Mouse (Mus musculus): ENCODE results near the gene Cdk1. TPM values are rescaled to one million over a fixed set of nuclear protein-coding genes. Genes with fewer than 3 reads are reported as not detected.

Gene Cdk1
- polyA plus RNA-seq, 1 experiment from 2014 or later = 370 TPM

GRCm38 (mm10) chr10:69383186-69383585 is 30.4 kb upstream of the Cdk1 start:
- WGBS = 85% methylated on average over 1 of the region's 1 CpGs
- no peak overlapping the region for H3K4me2 ChIP-seq (ENCODE audit: low read depth)
- no peaks in the 10 kb centered on the region for H3K27me3 ChIP-seq (ENCODE audit: control insufficient read depth, insufficient read depth, low read length)
- DNase-seq (ENCODE audit: low spot score) (no peak), ATAC-seq (ENCODE audit: insufficient read depth, low FRiP score, low TSS enrichment) (no peak)
- no peaks in the 10 kb centered on the region for H3K36me3 ChIP-seq (ENCODE audit: control insufficient read depth, insufficient read depth, low read length)
- no peak overlapping the region for H3K9ac ChIP-seq (ENCODE audit: low read length)
- H3K9me3 ChIP-seq (ENCODE audit: control insufficient read depth, low read length) = no peaks in the 10 kb centered on the region
- no peak overlapping the region for H3K4me3 ChIP-seq (ENCODE audit: low read depth, low read length)
- no peak overlapping the region for H3K27ac ChIP-seq (ENCODE audit: low read depth, low read length)
- no peaks in the 10 kb centered on the region for H3K4me1 ChIP-seq (ENCODE audit: control insufficient read depth, insufficient read depth, low read length)

GRCm38 (mm10) chr10:69375154-69375553 is 22.4 kb upstream of the Cdk1 start:
- 52% methylated on average over 7 of the region's 7 CpGs for WGBS
- Histone ChIP-seq H3K36me3 (ENCODE audit: control insufficient read depth, insufficient read depth, low read length) (no peaks in the 10 kb centered on the region), H3K9me3 (ENCODE audit: control insufficient read depth, low read length) (no peaks in the 10 kb centered on the region), H3K4me1 (ENCODE audit: control insufficient read depth, insufficient read depth, low read length) (no peaks in the 10 kb centered on the region), H3K27me3 (ENCODE audit: control insufficient read depth, insufficient read depth, low read length) (no peaks in the 10 kb centered on the region), H3K4me3 (ENCODE audit: low read depth, low read length) (no peak overlapping the region), H3K27ac (ENCODE audit: low read depth, low read length) (no peak overlapping the region), H3K9ac (ENCODE audit: low read length) (no peak overlapping the region), H3K4me2 (ENCODE audit: low read depth) (no peak overlapping the region)
- ATAC-seq (ENCODE audit: insufficient read depth, low FRiP score, low TSS enrichment) (no peak), DNase-seq (ENCODE audit: low spot score) (no peak)

GRCm38 (mm10) chr10:69373796-69374550 is 21.2 kb upstream of the Cdk1 start:
- 68% methylated on average over 10 of the region's 10 CpGs for WGBS
- no peak for DNase-seq (ENCODE audit: low spot score)
- Histone ChIP-seq H3K9ac (ENCODE audit: low read length) (no peak overlapping the region), H3K4me3 (ENCODE audit: low read depth, low read length) (no peak overlapping the region), H3K36me3 (ENCODE audit: control insufficient read depth, insufficient read depth, low read length) (no peaks in the 10 kb centered on the region), H3K27ac (ENCODE audit: low read depth, low read length) (no peak overlapping the region), H3K4me1 (ENCODE audit: control insufficient read depth, insufficient read depth, low read length) (no peaks in the 10 kb centered on the region), H3K27me3 (ENCODE audit: control insufficient read depth, insufficient read depth, low read length) (no peaks in the 10 kb centered on the region), H3K4me2 (ENCODE audit: low read depth) (no peak overlapping the region), H3K9me3 (ENCODE audit: control insufficient read depth, low read length) (no peaks in the 10 kb centered on the region)
- ATAC-seq (ENCODE audit: insufficient read depth, low FRiP score, low TSS enrichment) = no peak

DNA sequence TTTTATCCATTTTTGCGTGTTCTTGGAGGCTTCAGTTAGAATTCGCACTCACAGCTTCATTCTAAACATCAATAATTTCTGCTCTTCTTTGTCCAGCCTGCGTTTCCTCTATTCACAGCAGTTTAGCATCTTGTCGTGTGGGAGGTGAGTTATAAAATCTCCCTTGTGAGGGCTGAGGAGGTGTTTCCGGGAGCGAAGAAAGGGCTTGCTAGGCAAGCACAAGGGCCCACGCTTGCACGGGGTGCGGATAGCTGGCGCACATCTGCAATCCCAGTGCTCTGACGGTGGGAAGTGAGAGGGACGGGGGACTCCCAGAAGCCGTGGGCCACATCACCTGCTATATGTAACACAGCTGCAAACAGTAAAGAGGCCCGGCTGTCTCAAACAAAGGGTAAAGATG is 19.3 kb upstream of the Cdk1 start:
- no peaks in the 10 kb centered on the region for H3K9me3 ChIP-seq (ENCODE audit: control insufficient read depth, low read length)
- 77% methylated on average over 14 of the region's 14 CpGs for whole genome bisulfite sequencing
- ATAC-seq (ENCODE audit: insufficient read depth, low FRiP score, low TSS enrichment) = no peak

DNA sequence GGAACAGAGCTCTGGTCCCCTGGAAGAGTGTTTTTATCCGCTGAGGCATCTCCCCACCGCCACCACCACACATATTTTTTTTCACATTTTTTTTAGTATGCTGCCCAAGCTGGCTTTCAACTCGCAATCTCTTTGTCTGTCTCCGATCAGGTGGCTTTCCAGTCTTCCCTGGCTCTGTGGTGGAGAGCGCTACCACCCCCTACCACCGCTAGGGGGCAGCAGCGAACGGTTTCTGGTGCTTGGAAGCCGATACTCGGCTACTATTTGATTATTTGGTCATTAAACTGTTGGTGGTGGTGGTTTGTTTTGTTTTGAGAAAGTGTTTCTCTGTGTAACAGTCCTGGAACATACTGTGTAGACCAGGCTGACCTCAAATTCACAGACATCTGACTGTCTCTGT is 18.7 kb upstream of the Cdk1 start:
- Histone ChIP-seq H3K9ac (ENCODE audit: low read length) (no peak overlapping the region), H3K36me3 (ENCODE audit: control insufficient read depth, insufficient read depth, low read length) (no peaks in the 10 kb centered on the region), H3K27ac (ENCODE audit: low read depth, low read length) (no peak overlapping the region), H3K4me1 (ENCODE audit: control insufficient read depth, insufficient read depth, low read length) (no peaks in the 10 kb centered on the region), H3K4me3 (ENCODE audit: low read depth, low read length) (no peak overlapping the region), H3K9me3 (ENCODE audit: control insufficient read depth, low read length) (no peaks in the 10 kb centered on the region), H3K27me3 (ENCODE audit: control insufficient read depth, insufficient read depth, low read length) (no peaks in the 10 kb centered on the region), H3K4me2 (ENCODE audit: low read depth) (no peak overlapping the region)
- DNase-seq (ENCODE audit: low spot score) (peak; percentile 71), ATAC-seq (ENCODE audit: insufficient read depth, low FRiP score, low TSS enrichment) (no peak)
- WGBS = 14% methylated on average over 10 of the region's 10 CpGs

More for the DNA sequence above, 19.3 kb upstream of the Cdk1 start:
- no peak overlapping the region for H3K4me2 ChIP-seq (ENCODE audit: low read depth)
- H3K9ac ChIP-seq (ENCODE audit: low read length) = no peak overlapping the region
- no peak overlapping the region for H3K27ac ChIP-seq (ENCODE audit: low read depth, low read length)
- H3K36me3 ChIP-seq (ENCODE audit: control insufficient read depth, insufficient read depth, low read length) = no peaks in the 10 kb centered on the region
- no peaks in the 10 kb centered on the region for H3K4me1 ChIP-seq (ENCODE audit: control insufficient read depth, insufficient read depth, low read length)
- no peaks in the 10 kb centered on the region for H3K27me3 ChIP-seq (ENCODE audit: control insufficient read depth, insufficient read depth, low read length)
- no peak for DNase-seq (ENCODE audit: low spot score)
- no peak overlapping the region for H3K4me3 ChIP-seq (ENCODE audit: low read depth, low read length)

GRCm38 (mm10) chr10:69369321-69369720 is 16.6 kb upstream of the Cdk1 start:
- Histone ChIP-seq H3K4me3 (ENCODE audit: low read depth, low read length) (no peak overlapping the region), H3K36me3 (ENCODE audit: control insufficient read depth, insufficient read depth, low read length) (no peaks in the 10 kb centered on the region), H3K27ac (ENCODE audit: low read depth, low read length) (no peak overlapping the region), H3K9me3 (ENCODE audit: control insufficient read depth, low read length) (no peaks in the 10 kb centered on the region), H3K4me2 (ENCODE audit: low read depth) (no peak overlapping the region), H3K9ac (ENCODE audit: low read length) (no peak overlapping the region), H3K4me1 (ENCODE audit: control insufficient read depth, insufficient read depth, low read length) (no peaks in the 10 kb centered on the region), H3K27me3 (ENCODE audit: control insufficient read depth, insufficient read depth, low read length) (no peaks in the 10 kb centered on the region)
- DNase-seq (ENCODE audit: low spot score) = no peak
- 82% methylated on average over 6 of the region's 6 CpGs for WGBS
- ATAC-seq (ENCODE audit: insufficient read depth, low FRiP score, low TSS enrichment) = no peak

GRCm38 (mm10) chr10:69366877-69367387 is 14.2 kb upstream of the Cdk1 start:
- no peak for ATAC-seq (ENCODE audit: insufficient read depth, low FRiP score, low TSS enrichment)
- no peaks in the 10 kb centered on the region for H3K27me3 ChIP-seq (ENCODE audit: control insufficient read depth, insufficient read depth, low read length)
- no peaks in the 10 kb centered on the region for H3K4me1 ChIP-seq (ENCODE audit: control insufficient read depth, insufficient read depth, low read length)
- no peaks in the 10 kb centered on the region for H3K36me3 ChIP-seq (ENCODE audit: control insufficient read depth, insufficient read depth, low read length)
- no peak overlapping the region for H3K4me2 ChIP-seq (ENCODE audit: low read depth)
- DNase-seq (ENCODE audit: low spot score) = no peak
- H3K9me3 ChIP-seq (ENCODE audit: control insufficient read depth, low read length) = no peaks in the 10 kb centered on the region
- no peak overlapping the region for H3K4me3 ChIP-seq (ENCODE audit: low read depth, low read length)
- 86% methylated on average over 13 of the region's 13 CpGs for WGBS
- H3K9ac ChIP-seq (ENCODE audit: low read length) = no peak overlapping the region
- H3K27ac ChIP-seq (ENCODE audit: low read depth, low read length) = no peak overlapping the region

DNA sequence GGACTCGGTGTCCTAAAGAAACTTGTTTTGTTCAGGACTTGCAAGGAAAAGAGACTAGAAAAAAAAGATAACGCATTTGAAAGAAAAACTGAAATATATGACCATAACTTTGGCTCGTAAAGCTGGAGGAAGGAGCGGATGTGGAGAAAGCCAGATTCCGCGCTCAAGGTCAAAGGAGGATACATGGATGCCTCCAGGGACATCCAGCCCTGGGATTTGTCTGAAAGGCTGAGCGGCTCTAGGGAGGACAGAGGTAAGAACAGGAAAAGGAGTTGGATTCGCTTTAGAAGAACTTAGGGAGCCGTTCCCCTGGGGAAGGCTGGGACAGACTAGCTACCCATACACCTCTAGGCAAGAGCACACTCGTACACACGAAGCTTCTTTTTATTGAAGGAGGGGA is 13.5 kb upstream of the Cdk1 start:
- WGBS = 90% methylated on average over 11 of the region's 11 CpGs
- no peak for DNase-seq (ENCODE audit: low spot score)
- Histone ChIP-seq H3K9ac (ENCODE audit: low read length) (no peak overlapping the region), H3K36me3 (ENCODE audit: control insufficient read depth, insufficient read depth, low read length) (no peaks in the 10 kb centered on the region), H3K9me3 (ENCODE audit: control insufficient read depth, low read length) (no peaks in the 10 kb centered on the region), H3K4me2 (ENCODE audit: low read depth) (no peak overlapping the region), H3K27ac (ENCODE audit: low read depth, low read length) (no peak overlapping the region), H3K4me3 (ENCODE audit: low read depth, low read length) (no peak overlapping the region), H3K27me3 (ENCODE audit: control insufficient read depth, insufficient read depth, low read length) (no peaks in the 10 kb centered on the region), H3K4me1 (ENCODE audit: control insufficient read depth, insufficient read depth, low read length) (no peaks in the 10 kb centered on the region)
- no peak for ATAC-seq (ENCODE audit: insufficient read depth, low FRiP score, low TSS enrichment)

GRCm38 (mm10) chr10:69359666-69360065 is 6.9 kb upstream of the Cdk1 start:
- Histone ChIP-seq H3K4me2 (ENCODE audit: low read depth) (no peak overlapping the region), H3K27me3 (ENCODE audit: control insufficient read depth, insufficient read depth, low read length) (no peaks in the 10 kb centered on the region), H3K4me1 (ENCODE audit: control insufficient read depth, insufficient read depth, low read length) (no peaks in the 10 kb centered on the region), H3K9me3 (ENCODE audit: control insufficient read depth, low read length) (no peaks in the 10 kb centered on the region), H3K27ac (ENCODE audit: low read depth, low read length) (no peak overlapping the region), H3K4me3 (ENCODE audit: low read depth, low read length) (no peak overlapping the region), H3K36me3 (ENCODE audit: control insufficient read depth, insufficient read depth, low read length) (no peaks in the 10 kb centered on the region), H3K9ac (ENCODE audit: low read length) (no peak overlapping the region)
- DNase-seq (ENCODE audit: low spot score) (no peak), ATAC-seq (ENCODE audit: insufficient read depth, low FRiP score, low TSS enrichment) (no peak)
- WGBS = 86% methylated on average over 1 of the region's 1 CpGs
